Mouse (Mus musculus) myocyte (in vitro differentiated cells): ENCODE measurements around the gene Cfap70.

Source experiments
- CEBPB ChIP-seq: IDR thresholded peaks from 2 replicates; pipeline ENCODE4 v1.6.1; 2011; ENCODE audit warnings: mild to moderate bottlenecking, moderate library complexity; ENCODE audit not compliant: poor library complexity, insufficient read depth, severe bottlenecking
- E2F4 ChIP-seq: IDR thresholded peaks from one replicate; pipeline ENCODE4 v1.6.1; 2011; ENCODE audit warnings: mild to moderate bottlenecking, control low read depth, moderate library complexity; ENCODE audit not compliant: insufficient read depth
- MAX ChIP-seq: IDR thresholded peaks from one replicate; pipeline ENCODE4 v1.6.1; 2011; ENCODE audit warnings: low read depth, mild to moderate bottlenecking, control low read depth
- MYOD1 ChIP-seq, 3 experiments: IDR thresholded peaks; one replicate each; pipeline ENCODE4 v1.6.1; 2011; ENCODE audit warnings: control low read depth in 2 of 3, low read depth in 2 of 3, mild to moderate bottlenecking in 2 of 3, moderate library complexity in 1 of 3; ENCODE audit not compliant: insufficient read length in 2 of 3, control insufficient read depth in 1 of 3
- MYOG ChIP-seq, 3 experiments: IDR thresholded peaks; one replicate each; pipeline ENCODE4 v1.6.1; 2011; ENCODE audit warnings: control low read depth in 2 of 3, low read depth in 2 of 3, mild to moderate bottlenecking in 2 of 3; ENCODE audit not compliant: insufficient read length in 2 of 3, control insufficient read depth in 1 of 3, insufficient read depth in 1 of 3
- POLR2A ChIP-seq: IDR thresholded peaks from one replicate; pipeline ENCODE4 v1.6.1; 2011; ENCODE audit warnings: low read depth, mild to moderate bottlenecking, control low read depth, moderate library complexity; ENCODE audit not compliant: insufficient read length
- SRF ChIP-seq: IDR thresholded peaks from one replicate; pipeline ENCODE4 v1.6.1; 2011; ENCODE audit warnings: low read depth; ENCODE audit not compliant: control insufficient read depth, insufficient read length
- TCF12 ChIP-seq: IDR thresholded peaks from one replicate; pipeline ENCODE4 v1.6.1; 2011; ENCODE audit warnings: mild to moderate bottlenecking, control low read depth; ENCODE audit not compliant: poor library complexity, insufficient read depth, severe bottlenecking
- USF1 ChIP-seq: IDR thresholded peaks from one replicate; pipeline ENCODE4 v1.6.1; 2011; ENCODE audit warnings: low read depth, mild to moderate bottlenecking, control low read depth, moderate library complexity

- TF ChIP-seq POLR2A = no peak
- no peak for TF ChIP-seq MAX
- TF ChIP-seq SRF = no peak
- no peak for TF ChIP-seq E2F4
- TF ChIP-seq USF1 = no peak
- no peak for TF ChIP-seq MYOG (IDR thresholded peaks at IDR 0.05; ENCODE audit: control insufficient read depth in 1 of 3, insufficient read depth in 1 of 3, insufficient read length in 2 of 3, low read depth in 2 of 3)
- TF ChIP-seq CEBPB = no peak
- no peak for TF ChIP-seq MYOD1 (IDR thresholded peaks at IDR 0.05; ENCODE audit: control insufficient read depth in 1 of 3, insufficient read length in 2 of 3, low read depth in 2 of 3)
- no peak for TF ChIP-seq TCF12
These were observed 26.4 kb upstream of the Cfap70 start for GRCm38 (mm10) chr14:20478385-20478784.
